In the genomic region with DNA sequence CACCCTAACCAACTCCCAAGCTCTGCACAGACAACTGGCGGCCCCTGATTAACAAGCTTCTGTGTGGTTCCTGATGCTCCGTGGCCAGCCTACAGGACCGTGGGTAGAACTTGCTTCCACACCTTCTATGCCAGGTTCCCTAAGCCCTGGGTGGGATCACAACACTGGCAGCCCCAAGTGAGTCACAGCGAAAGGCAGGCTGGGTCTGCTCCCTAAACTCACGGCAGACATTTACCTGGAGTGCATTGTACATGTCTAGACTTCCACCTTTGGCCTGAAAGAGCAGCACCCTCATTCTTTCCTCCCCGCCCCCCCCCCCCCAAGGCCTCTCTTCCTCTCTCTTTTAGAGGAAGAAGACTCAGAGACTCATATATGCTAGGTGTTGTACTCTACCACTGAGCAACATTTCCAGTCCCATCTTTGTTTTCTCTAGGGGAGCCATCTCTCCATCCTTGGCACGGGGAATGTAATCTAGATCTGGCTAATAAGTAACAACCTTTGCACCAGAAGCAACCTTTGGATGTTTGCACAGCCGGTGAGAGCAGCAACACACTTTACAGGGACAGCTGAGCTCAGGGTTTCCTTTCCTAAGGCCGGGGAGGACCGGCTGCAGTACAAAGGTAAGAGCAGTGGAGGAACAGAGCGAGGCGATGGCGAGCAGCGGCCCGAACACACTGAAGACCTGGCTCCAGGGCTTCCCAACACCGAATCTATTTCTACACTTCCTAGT, we compare ENCODE assay signal across 13 mouse cellular contexts. TPM values are rescaled to one million over a fixed set of nuclear protein-coding genes. Genes with fewer than 3 reads are reported as not detected.
DNase-seq lines count a peak whose midpoint lies in the region; ATAC-seq lines count a peak whose summit lies in the region.
"Had no signal": no experiment of that assay in that cellular context is flagged by ENCODE, and none has a peak within 500 bp of the region (broad histone marks: within the 10 kb centered on the region; RNA-seq: fewer than 3 reads in every experiment).

No protein-coding gene starts in this region.

- H3K4me2 ChIP-seq in intestine, embryonic 14.5 days (ENCODE audit: low read length) = no peak overlapping the region; the same call in 1 of the 2 replicates
- H3K4me2 ChIP-seq in intestine, embryonic 15.5 days (replicated peaks) = peak overlapping the region; percentile 35; the same call in 1 of the 2 replicates
- H3K4me2 ChIP-seq in liver, embryonic 15.5 days = no peak overlapping the region
- H3K4me2 ChIP-seq: hindbrain, embryonic 15.5 days; midbrain, embryonic 15.5 days; neural tube, embryonic 13.5 days had no signal

- H3K36me3 ChIP-seq in intestine, embryonic 14.5 days (ENCODE audit: control insufficient read depth, insufficient read depth, low read length) = peaks cover 54% of the 10 kb centered on the region
- H3K36me3 ChIP-seq in intestine, embryonic 15.5 days = peaks cover 31% of the 10 kb centered on the region
- H3K36me3 ChIP-seq in liver, embryonic 15.5 days (replicated peaks) = peaks cover 15% of the 10 kb centered on the region

- H3K27ac ChIP-seq in intestine, embryonic 14.5 days (ENCODE audit: low read depth) = peak overlapping the region; percentile 22; the same call in 1 of the 2 replicates
- peak overlapping the region; percentile 74 for H3K27ac ChIP-seq in intestine, embryonic 15.5 days
- H3K27ac ChIP-seq in liver, embryonic 15.5 days (replicated peaks) = 0 out of 2 replicates have a peak overlapping the region, but pooled peaks have one; percentile 38
- H3K27ac ChIP-seq: hindbrain, embryonic 15.5 days; midbrain, embryonic 15.5 days; neural tube, embryonic 13.5 days had no signal

- H3K4me3 ChIP-seq in intestine, embryonic 14.5 days (ENCODE audit: low read depth, low read length) = no peak overlapping the region
- no peak overlapping the region for H3K4me3 ChIP-seq in intestine, embryonic 15.5 days (replicated peaks)
- no peak overlapping the region for H3K4me3 ChIP-seq in liver, embryonic 15.5 days (replicated peaks)
- H3K4me3 ChIP-seq: hindbrain, embryonic 15.5 days; midbrain, embryonic 15.5 days; neural tube, embryonic 13.5 days had no signal

- no peak overlapping the region for H3K9ac ChIP-seq in intestine, embryonic 14.5 days (ENCODE audit: low read length)
- H3K9ac ChIP-seq in intestine, embryonic 15.5 days = no peak overlapping the region
- H3K9ac ChIP-seq in liver, embryonic 15.5 days = no peak overlapping the region
- H3K9ac ChIP-seq: hindbrain, embryonic 15.5 days; midbrain, embryonic 15.5 days; neural tube, embryonic 13.5 days had no signal

- no peaks in the 10 kb centered on the region for H3K9me3 ChIP-seq in intestine, embryonic 14.5 days (ENCODE audit: control insufficient read depth, low read length)
- H3K9me3 ChIP-seq in intestine, embryonic 15.5 days = no peaks in the 10 kb centered on the region
- no peaks in the 10 kb centered on the region for H3K9me3 ChIP-seq in liver, embryonic 15.5 days (replicated peaks)
- H3K9me3 ChIP-seq: hindbrain, embryonic 15.5 days; midbrain, embryonic 15.5 days; neural tube, embryonic 13.5 days had no signal

- H3K4me1 ChIP-seq in intestine, embryonic 14.5 days (replicated peaks; ENCODE audit: control insufficient read depth, insufficient read depth, low read length) = peaks cover 5% of the 10 kb centered on the region; the same call in 1 of the 2 replicates
- H3K4me1 ChIP-seq in intestine, embryonic 15.5 days (replicated peaks) = peaks cover 23% of the 10 kb centered on the region; the same call in 1 of the 2 replicates
- H3K4me1 ChIP-seq in liver, embryonic 15.5 days (replicated peaks) = 0 out of 2 replicates have a peak, but pooled peaks cover 6% of the 10 kb centered on the region

- ATAC-seq in intestine, embryonic 14.5 days (replicated peaks; ENCODE audit: low FRiP score, low TSS enrichment, low read depth) = peak; percentile 67
- ATAC-seq in intestine, embryonic 15.5 days = peak; percentile 94
- peak; percentile 77 for ATAC-seq in liver, embryonic 15.5 days (ENCODE audit: insufficient read depth)
- ATAC-seq in megakaryocyte-erythroid progenitor cell, adult 5-6 weeks (replicated peaks; ENCODE audit: low FRiP score, low TSS enrichment, poor library complexity, severe bottlenecking) = no peak
- ATAC-seq: midbrain, embryonic 15.5 days had no signal

- DNase-seq in intestine, embryonic 14.5 days (ENCODE audit: low spot score) = no peak
- peak; percentile 73 for DNase-seq in kidney, postnatal 10 days
- no peak for DNase-seq in right cerebral cortex, postnatal 14 days
- DNase-seq in adrenal gland, adult (ENCODE audit: inconsistent age in 2 of 2, low spot score in 1 of 2) = no peak
- DNase-seq: adrenal gland, postnatal 36 days; cerebellum, adult 11 months; right cerebral cortex, adult 18-20 months had no signal

- no peaks in the 10 kb centered on the region for H3K27me3 ChIP-seq in intestine, embryonic 14.5 days (replicated peaks; ENCODE audit: control insufficient read depth, insufficient read depth, low read length)
- H3K27me3 ChIP-seq in intestine, embryonic 15.5 days (replicated peaks) = no peaks in the 10 kb centered on the region
- no peaks in the 10 kb centered on the region for H3K27me3 ChIP-seq in liver, embryonic 15.5 days
- H3K27me3 ChIP-seq: hindbrain, embryonic 15.5 days; midbrain, embryonic 15.5 days; neural tube, embryonic 13.5 days had no signal

- WGBS in intestine, embryonic 14.5 days = 74% methylated on average over 16 of the region's 16 CpGs
- 62% methylated on average over 16 of the region's 16 CpGs for WGBS in intestine, embryonic 15.5 days
- 66% methylated on average over 16 of the region's 16 CpGs for WGBS in liver, embryonic 15.5 days (ENCODE audit: insufficient replicate concordance)

RNA-seq across cellular contexts. Expression of gene Ptprf, which starts 51.1 kb away (rescaled TPM):
- polyA plus RNA-seq in intestine, embryonic 14.5 days (2014; fragmentation: Nextera tagmentation; extraction: Ambion mirVana) = 69.1 and 73.6 TPM in 2 replicates
- polyA plus RNA-seq in intestine, embryonic 15.5 days (2015; fragmentation: Nextera tagmentation; extraction: Ambion mirVana) = 57.7 and 62.4 TPM in 2 replicates
- polyA plus RNA-seq in liver, embryonic 15.5 days (2015; fragmentation: Nextera tagmentation; extraction: Ambion mirVana) = 9.8 and 12.7 TPM in 2 replicates
- total RNA-seq in megakaryocyte-erythroid progenitor cell, adult 5-6 weeks (2014; fragmentation: Nextera tagmentation) = not detected in 2 replicates
- total RNA-seq in megakaryocyte-erythroid progenitor cell, adult 5-6 weeks (2017) = 0.04 TPM in 1 of 2 replicates, not detected in the other

Comparison
In these comparisons a context has a peak if more than half of its experiments do, and no peak if none do; other contexts are left out.
1. H3K27ac ChIP-seq: peak in every context shown above with its lines; median percentile 74 in intestine, embryonic 15.5 days; 38 in liver, embryonic 15.5 days; 22 in intestine, embryonic 14.5 days.